Mouse (Mus musculus): ENCODE measurements at regions not wholly inside any gene's neighbourhood (a gene's known extent, or its start where the extent isn't known, plus 50 kb on each side); places are given as distances from the start of the nearest gene placed in this dataset.

GRCm38 (mm10) chr10:43764581-43764980 is 137.0 kb downstream of the Qrsl1 start:
- 96% methylated on average over 3 of the region's 3 CpGs for WGBS
- H3K9me3 ChIP-seq (ENCODE audit: low read length): no peaks in the 10 kb centered on the region
- ATAC-seq (ENCODE audit: low FRiP score) (no peak), DNase-seq (ENCODE audit: low spot score) (no peak)
- H3K27me3 ChIP-seq (ENCODE audit: insufficient read depth, low read length): no peaks in the 10 kb centered on the region
- H3K9ac ChIP-seq (replicated peaks; ENCODE audit: low read length, poor library complexity, severe bottlenecking): no peak overlapping the region
- TF ChIP-seq CTCF (IDR thresholded peaks at IDR 0.05): no peak
- H3K27ac ChIP-seq (ENCODE audit: low read depth, low read length): no peak overlapping the region
- no peak overlapping the region for H3K4me2 ChIP-seq (ENCODE audit: low read depth, low read length, poor library complexity, severe bottlenecking)
- H3K4me3 ChIP-seq (ENCODE audit: low read depth, low read length): no peak overlapping the region
- no peaks in the 10 kb centered on the region for H3K4me1 ChIP-seq (ENCODE audit: insufficient read depth, low read length)
- no peaks in the 10 kb centered on the region for H3K36me3 ChIP-seq (ENCODE audit: insufficient read depth, low read length)

DNA sequence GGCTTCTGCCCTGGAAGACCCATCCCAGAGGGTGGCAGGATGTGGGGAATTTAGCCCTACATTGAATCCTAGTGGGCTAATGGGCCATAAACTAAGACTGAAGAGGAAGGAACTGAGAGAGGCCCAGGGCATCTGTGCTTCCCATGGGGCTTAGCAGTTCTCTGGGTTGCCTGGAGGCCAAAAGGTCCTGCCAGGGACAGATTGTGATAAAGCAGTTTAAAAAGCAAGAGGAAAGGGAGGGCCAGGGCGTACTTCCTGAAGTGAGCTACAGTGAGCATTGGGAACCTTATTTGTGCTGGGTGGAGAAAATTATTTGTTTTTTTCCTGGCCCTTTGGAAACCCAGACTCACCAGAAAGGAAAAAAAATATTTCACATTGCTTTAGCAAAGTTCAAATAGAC is 136.3 kb downstream of the Qrsl1 start:
- H3K27me3 ChIP-seq (ENCODE audit: insufficient read depth, low read length): no peaks in the 10 kb centered on the region
- DNase-seq (ENCODE audit: low spot score) (no peak), ATAC-seq (ENCODE audit: low FRiP score) (no peak)
- no peaks in the 10 kb centered on the region for H3K9me3 ChIP-seq (ENCODE audit: low read length)
- H3K4me3 ChIP-seq (ENCODE audit: low read depth, low read length): no peak overlapping the region
- no peak overlapping the region for H3K9ac ChIP-seq (replicated peaks; ENCODE audit: low read length, poor library complexity, severe bottlenecking)
- no peak overlapping the region for H3K4me2 ChIP-seq (ENCODE audit: low read depth, low read length, poor library complexity, severe bottlenecking)
- no peak for TF ChIP-seq CTCF (IDR thresholded peaks at IDR 0.05)
- H3K4me1 ChIP-seq (ENCODE audit: insufficient read depth, low read length): no peaks in the 10 kb centered on the region
- no peaks in the 10 kb centered on the region for H3K36me3 ChIP-seq (ENCODE audit: insufficient read depth, low read length)
- H3K27ac ChIP-seq (ENCODE audit: low read depth, low read length): no peak overlapping the region
- WGBS: 86% methylated on average over 1 of the region's 1 CpGs

DNA sequence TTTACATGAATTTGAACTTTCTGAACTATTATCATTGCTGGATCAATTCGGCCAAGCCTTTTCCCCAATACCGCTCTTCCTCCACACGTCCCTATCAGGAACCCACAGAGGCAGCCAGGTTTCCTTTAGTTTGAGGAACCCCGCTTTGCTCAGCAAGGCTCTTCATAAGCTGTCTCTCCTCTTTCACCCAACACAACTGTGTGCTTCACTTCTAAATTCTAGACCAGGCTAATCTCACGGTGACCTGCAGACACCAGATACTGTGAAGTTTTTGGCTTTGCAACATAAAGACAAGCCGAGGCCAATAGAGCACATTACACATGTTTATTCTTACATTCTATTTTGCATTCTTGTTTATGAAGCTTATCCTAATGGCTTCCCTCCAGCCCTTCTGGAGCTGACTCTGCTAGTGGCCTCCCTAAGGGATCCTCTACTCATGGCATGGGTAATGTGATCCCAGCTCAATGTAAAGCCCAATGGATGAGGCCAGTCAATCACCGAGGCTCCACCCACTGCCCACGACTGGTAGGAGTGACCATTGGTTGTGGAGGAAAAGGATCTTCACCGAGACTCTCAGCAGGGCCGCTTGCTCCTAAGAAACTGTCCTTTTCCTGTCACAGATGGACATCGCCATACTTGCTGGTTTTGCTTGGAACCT is 135.6 kb downstream of the Qrsl1 start:
- WGBS: 74% methylated on average over 11 of the region's 11 CpGs
- no peak for DNase-seq (ENCODE audit: low spot score)
- Histone ChIP-seq H3K27me3 (ENCODE audit: insufficient read depth, low read length) (no peaks in the 10 kb centered on the region), H3K9me3 (ENCODE audit: low read length) (no peaks in the 10 kb centered on the region), H3K4me2 (ENCODE audit: low read depth, low read length, poor library complexity, severe bottlenecking) (no peak overlapping the region), H3K4me3 (ENCODE audit: low read depth, low read length) (no peak overlapping the region), H3K4me1 (ENCODE audit: insufficient read depth, low read length) (no peaks in the 10 kb centered on the region), H3K27ac (ENCODE audit: low read depth, low read length) (no peak overlapping the region), H3K36me3 (ENCODE audit: insufficient read depth, low read length) (no peaks in the 10 kb centered on the region), H3K9ac (replicated peaks; ENCODE audit: low read length, poor library complexity, severe bottlenecking) (no peak overlapping the region)
- TF ChIP-seq CTCF (IDR thresholded peaks at IDR 0.05): no peak
- ATAC-seq (ENCODE audit: low FRiP score): no peak

DNA sequence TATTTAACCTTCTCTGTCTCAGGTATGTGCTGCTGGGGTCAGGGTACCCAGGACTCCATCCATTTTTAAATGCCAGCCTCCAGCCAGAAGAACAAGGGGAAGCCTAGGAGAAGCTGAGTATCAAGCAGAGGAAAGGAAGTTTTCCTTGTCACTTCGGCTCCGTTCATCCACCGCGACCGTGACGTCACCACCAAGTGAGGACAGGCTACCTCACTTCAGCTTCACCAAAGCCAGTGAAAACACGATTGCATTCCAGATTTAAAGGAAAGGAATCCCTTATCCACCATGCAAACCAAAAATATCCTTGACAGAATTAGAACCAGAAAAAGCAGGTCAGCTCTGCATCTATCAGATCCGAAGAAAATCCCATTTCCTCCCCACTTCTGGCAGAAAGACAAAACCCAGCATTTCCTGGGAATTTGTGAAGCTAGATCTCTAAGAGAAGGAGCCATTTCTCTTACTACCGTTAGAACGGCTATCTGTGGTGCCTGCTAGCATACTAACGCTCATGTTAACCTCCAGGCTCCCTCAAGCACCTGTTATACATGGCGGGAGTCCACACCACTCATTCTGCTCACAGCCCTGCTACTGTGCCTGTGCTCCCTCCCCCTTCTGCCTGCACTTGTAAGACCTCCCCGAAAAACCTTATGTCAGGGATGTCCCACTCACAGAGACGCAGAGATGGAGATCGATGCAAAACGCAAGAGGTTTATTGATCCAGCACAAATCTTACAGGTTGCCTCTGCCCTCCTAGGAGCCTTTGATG is 133.4 kb downstream of the Qrsl1 start:
- Histone ChIP-seq H3K9me3 (ENCODE audit: low read length) (no peaks in the 10 kb centered on the region), H3K36me3 (ENCODE audit: insufficient read depth, low read length) (no peaks in the 10 kb centered on the region), H3K4me2 (ENCODE audit: low read depth, low read length, poor library complexity, severe bottlenecking) (no peak overlapping the region), H3K27me3 (ENCODE audit: insufficient read depth, low read length) (no peaks in the 10 kb centered on the region), H3K9ac (replicated peaks; ENCODE audit: low read length, poor library complexity, severe bottlenecking) (no peak overlapping the region), H3K4me3 (ENCODE audit: low read depth, low read length) (no peak overlapping the region), H3K4me1 (ENCODE audit: insufficient read depth, low read length) (no peaks in the 10 kb centered on the region), H3K27ac (ENCODE audit: low read depth, low read length) (no peak overlapping the region)
- no peak for ATAC-seq (ENCODE audit: low FRiP score)
- no peak for TF ChIP-seq CTCF (IDR thresholded peaks at IDR 0.05)
- 77% methylated on average over 16 of the region's 16 CpGs for WGBS
- DNase-seq (ENCODE audit: low spot score): no peak

- DNase-seq (ENCODE audit: low spot score) (no peak), ATAC-seq (ENCODE audit: low FRiP score) (no peak)
- no peak overlapping the region for H3K4me2 ChIP-seq (ENCODE audit: low read depth, low read length, poor library complexity, severe bottlenecking)
- H3K27ac ChIP-seq (ENCODE audit: low read depth, low read length): no peak overlapping the region
- no peaks in the 10 kb centered on the region for H3K4me1 ChIP-seq (ENCODE audit: insufficient read depth, low read length)
- WGBS: 85% methylated on average over 3 of the region's 3 CpGs
- no peaks in the 10 kb centered on the region for H3K36me3 ChIP-seq (ENCODE audit: insufficient read depth, low read length)
- TF ChIP-seq CTCF (IDR thresholded peaks at IDR 0.05): no peak
- H3K4me3 ChIP-seq (ENCODE audit: low read depth, low read length): no peak overlapping the region
- H3K9me3 ChIP-seq (ENCODE audit: low read length): no peaks in the 10 kb centered on the region
- H3K27me3 ChIP-seq (ENCODE audit: insufficient read depth, low read length): no peaks in the 10 kb centered on the region
- H3K9ac ChIP-seq (replicated peaks; ENCODE audit: low read length, poor library complexity, severe bottlenecking): no peak overlapping the region
Measured at GRCm38 (mm10) chr10:43769026-43769425, 132.5 kb downstream of the Qrsl1 start.

DNA sequence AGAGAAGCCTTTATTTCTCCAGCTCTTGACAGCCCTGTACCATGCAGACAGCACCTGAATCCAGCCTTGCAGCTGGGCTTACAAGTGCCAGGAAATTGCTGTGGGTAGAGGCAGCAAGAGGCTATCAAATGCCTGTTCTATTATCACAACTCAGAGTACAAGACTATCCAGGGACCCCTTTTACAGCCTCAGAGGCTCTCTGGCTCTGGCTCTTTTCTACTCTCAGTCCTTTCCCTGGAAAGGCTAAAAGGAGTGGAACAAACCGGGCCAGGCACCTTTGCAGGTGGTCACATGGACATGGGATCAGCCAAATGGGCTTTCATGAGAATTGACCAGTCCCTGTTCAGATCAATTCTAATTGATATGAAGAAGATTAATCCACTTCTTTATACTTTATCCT is 125.7 kb downstream of the Qrsl1 start:
- no peak for ATAC-seq (ENCODE audit: low FRiP score)
- no peak for TF ChIP-seq CTCF (IDR thresholded peaks at IDR 0.05)
- Histone ChIP-seq H3K9me3 (ENCODE audit: low read length) (no peaks in the 10 kb centered on the region), H3K27me3 (ENCODE audit: insufficient read depth, low read length) (no peaks in the 10 kb centered on the region), H3K4me3 (ENCODE audit: low read depth, low read length) (no peak overlapping the region), H3K4me1 (ENCODE audit: insufficient read depth, low read length) (no peaks in the 10 kb centered on the region), H3K4me2 (ENCODE audit: low read depth, low read length, poor library complexity, severe bottlenecking) (no peak overlapping the region), H3K9ac (replicated peaks; ENCODE audit: low read length, poor library complexity, severe bottlenecking) (no peak overlapping the region), H3K36me3 (ENCODE audit: insufficient read depth, low read length) (no peaks in the 10 kb centered on the region), H3K27ac (ENCODE audit: low read depth, low read length) (no peak overlapping the region)
- WGBS: 69% methylated on average over 1 of the region's 1 CpGs
- DNase-seq (ENCODE audit: low spot score): no peak

Data from midbrain, postnatal 0 days (tissue).